Mouse (Mus musculus): ENCODE results near the gene Clec4g.

GRCm38 (mm10) chr8:3676131-3676992 is 44.1 kb downstream of the Clec4g start, which contains the start of gene Trappc5:
- peak; percentile 75; the same call in 1 of the 2 replicates for TF ChIP-seq POLR2A (IDR thresholded peaks at IDR 0.05; ENCODE audit: insufficient read depth, low read depth, low read length)
- TF ChIP-seq CTCF (IDR thresholded peaks at IDR 0.05; ENCODE audit: insufficient read depth, low read depth, low read length): peak; percentile 96
